Mouse (Mus musculus): ENCODE data around the gene Cldn6. TPM values are rescaled to one million over a fixed set of nuclear protein-coding genes. Genes with fewer than 3 reads are reported as not detected.

Cldn6 gene
- polyA plus RNA-seq, 1 experiment from 2014 or later = 1.3 TPM

GRCm38 (mm10) chr17:23683226-23683625, 4.2 kb downstream of the Cldn6 start:
- ATAC-seq (no peak), DNase-seq (peak; percentile 10)
- Histone ChIP-seq H3K4me3 (ENCODE audit: low read depth, low read length) (no peak overlapping the region), H3K4me1 (ENCODE audit: insufficient read depth) (peaks cover 7% of the 10 kb centered on the region), H3K36me3 (replicated peaks; ENCODE audit: insufficient read depth, low read length) (no peaks in the 10 kb centered on the region), H3K4me2 (ENCODE audit: low read depth, low read length) (no peak overlapping the region), H3K27ac (ENCODE audit: low read depth) (no peak overlapping the region), H3K9ac (replicated peaks) (no peak overlapping the region), H3K9me3 (ENCODE audit: low read length) (no peaks in the 10 kb centered on the region), H3K27me3 (ENCODE audit: insufficient read depth, low read length) (peaks cover 62% of the 10 kb centered on the region)
- no peak for TF ChIP-seq CTCF (IDR thresholded peaks at IDR 0.05; ENCODE audit: low read depth)
- no peak for TF ChIP-seq EP300 (IDR thresholded peaks at IDR 0.05; ENCODE audit: low read depth)
- WGBS (ENCODE audit: insufficient replicate concordance) = 23% methylated on average over 15 of the region's 15 CpGs

- TF ChIP-seq CTCF (IDR thresholded peaks at IDR 0.05; ENCODE audit: low read depth) = no peak
- no peak for TF ChIP-seq EP300 (IDR thresholded peaks at IDR 0.05; ENCODE audit: low read depth)
- Histone ChIP-seq H3K4me3 (ENCODE audit: low read depth, low read length) (no peak within 1 kb of the TSS), H3K36me3 (replicated peaks; ENCODE audit: insufficient read depth, low read length) (no peaks in the 10 kb centered on the region), H3K4me1 (ENCODE audit: insufficient read depth) (peaks cover 6% of the 10 kb centered on the region), H3K9ac (replicated peaks) (no peak within 1 kb of the TSS), H3K4me2 (ENCODE audit: low read depth, low read length) (no peak within 1 kb of the TSS), H3K9me3 (ENCODE audit: low read length) (no peaks in the 10 kb centered on the region), H3K27me3 (ENCODE audit: insufficient read depth, low read length) (peaks cover 54% of the 10 kb centered on the region), H3K27ac (ENCODE audit: low read depth) (no peak within 1 kb of the TSS)
- WGBS (ENCODE audit: insufficient replicate concordance) = 30% methylated on average over 15 of the region's 15 CpGs
- DNase-seq (peak; percentile 14), ATAC-seq (no peak)
Observed at GRCm38 (mm10) chr17:23683856-23684672, 5.0 kb downstream of the Cldn6 start, which contains the start of gene Cldn9. Gene Cldn9 (minus strand): TSS chr17:23684026.

- no peak overlapping the region for H3K9ac ChIP-seq (replicated peaks)
- H3K27me3 ChIP-seq (ENCODE audit: insufficient read depth, low read length) = peaks cover 20% of the 10 kb centered on the region
- no peak for DNase-seq
- no peak overlapping the region for H3K4me3 ChIP-seq (ENCODE audit: low read depth, low read length)
- TF ChIP-seq EP300 (IDR thresholded peaks at IDR 0.05; ENCODE audit: low read depth) (no peak), CTCF (IDR thresholded peaks at IDR 0.05; ENCODE audit: low read depth) (no peak)
- H3K36me3 ChIP-seq (replicated peaks; ENCODE audit: insufficient read depth, low read length) = no peaks in the 10 kb centered on the region
- no peaks in the 10 kb centered on the region for H3K9me3 ChIP-seq (ENCODE audit: low read length)
- no peaks in the 10 kb centered on the region for H3K4me1 ChIP-seq (ENCODE audit: insufficient read depth)
- no peak for ATAC-seq
- WGBS (ENCODE audit: insufficient replicate concordance) = 53% methylated on average over 1 of the region's 1 CpGs
- no peak overlapping the region for H3K4me2 ChIP-seq (ENCODE audit: low read depth, low read length)
- no peak overlapping the region for H3K27ac ChIP-seq (ENCODE audit: low read depth)
Observed at GRCm38 (mm10) chr17:23694491-23694890, 15.4 kb downstream of the Cldn6 start.

GRCm38 (mm10) chr17:23695801-23696200, 16.8 kb downstream of the Cldn6 start:
- no peak overlapping the region for H3K4me2 ChIP-seq (ENCODE audit: low read depth, low read length)
- no peaks in the 10 kb centered on the region for H3K36me3 ChIP-seq (replicated peaks; ENCODE audit: insufficient read depth, low read length)
- H3K9me3 ChIP-seq (ENCODE audit: low read length) = no peaks in the 10 kb centered on the region
- H3K4me1 ChIP-seq (ENCODE audit: insufficient read depth) = peaks cover 4% of the 10 kb centered on the region; the same call in 1 of the 2 replicates
- no peak overlapping the region for H3K4me3 ChIP-seq (ENCODE audit: low read depth, low read length)
- no peak overlapping the region for H3K27ac ChIP-seq (ENCODE audit: low read depth)
- ATAC-seq (no peak), DNase-seq (no peak)
- H3K9ac ChIP-seq (replicated peaks) = no peak overlapping the region
- peaks cover 32% of the 10 kb centered on the region for H3K27me3 ChIP-seq (ENCODE audit: insufficient read depth, low read length)
- TF ChIP-seq CTCF (IDR thresholded peaks at IDR 0.05; ENCODE audit: low read depth) (no peak), EP300 (IDR thresholded peaks at IDR 0.05; ENCODE audit: low read depth) (no peak)
- 35% methylated on average over 3 of the region's 3 CpGs for WGBS (ENCODE audit: insufficient replicate concordance)

GRCm38 (mm10) chr17:23699131-23700077, 20.4 kb downstream of the Cldn6 start:
- Histone ChIP-seq H3K4me3 (ENCODE audit: low read depth, low read length) (peak overlapping the region; percentile 60), H3K27ac (ENCODE audit: low read depth) (no peak overlapping the region), H3K9ac (replicated peaks) (peak overlapping the region; percentile 41; the same call in 1 of the 2 replicates), H3K9me3 (ENCODE audit: low read length) (no peaks in the 10 kb centered on the region), H3K36me3 (replicated peaks; ENCODE audit: insufficient read depth, low read length) (no peaks in the 10 kb centered on the region), H3K4me1 (ENCODE audit: insufficient read depth) (peaks cover 4% of the 10 kb centered on the region; the same call in 1 of the 2 replicates), H3K4me2 (ENCODE audit: low read depth, low read length) (peak overlapping the region; percentile 93), H3K27me3 (ENCODE audit: insufficient read depth, low read length) (peaks cover 38% of the 10 kb centered on the region)
- 2% methylated on average over 56 of the region's 101 CpGs for WGBS (ENCODE audit: insufficient replicate concordance)
- TF ChIP-seq CTCF (IDR thresholded peaks at IDR 0.05; ENCODE audit: low read depth) (no peak), EP300 (IDR thresholded peaks at IDR 0.05; ENCODE audit: low read depth) (no peak)
- DNase-seq (no peak), ATAC-seq (peak; percentile 76)

- DNase-seq = peak; percentile 79
- Histone ChIP-seq H3K27ac (ENCODE audit: low read depth) (no peak overlapping the region), H3K4me1 (ENCODE audit: insufficient read depth) (peaks cover 4% of the 10 kb centered on the region; the same call in 1 of the 2 replicates), H3K36me3 (replicated peaks; ENCODE audit: insufficient read depth, low read length) (no peaks in the 10 kb centered on the region), H3K4me3 (ENCODE audit: low read depth, low read length) (peak overlapping the region; percentile 60), H3K9ac (replicated peaks) (no peak overlapping the region), H3K4me2 (ENCODE audit: low read depth, low read length) (peak overlapping the region; percentile 93), H3K9me3 (ENCODE audit: low read length) (no peaks in the 10 kb centered on the region), H3K27me3 (ENCODE audit: insufficient read depth, low read length) (peaks cover 41% of the 10 kb centered on the region)
- 1% methylated on average over 13 of the region's 28 CpGs for WGBS (ENCODE audit: insufficient replicate concordance)
- ATAC-seq = peak; percentile 99
- no peak for TF ChIP-seq EP300 (IDR thresholded peaks at IDR 0.05; ENCODE audit: low read depth)
- TF ChIP-seq CTCF (IDR thresholded peaks at IDR 0.05; ENCODE audit: low read depth) = peak; percentile 76
Observed at GRCm38 (mm10) chr17:23700079-23700478, 21.0 kb downstream of the Cldn6 start.
